Mouse (Mus musculus) left cerebral cortex, adult 6 months (tissue): Measurements from ENCODE around the gene Fkbp10. TPM values are rescaled to one million over a fixed set of nuclear protein-coding genes. Genes with fewer than 3 reads are reported as not detected.

Experiments
- long read RNA-seq, 2 experiments: library from polyadenylated mRNA; unstranded; transcript quantifications; one replicate each; pipeline ENCODE4 v2.0.0; 2019 to 2020
- polyA plus RNA-seq: library from polyadenylated mRNA; unstranded; fragments of <200 nt; fragmentation: Nextera tagmentation; gene quantifications from 2 replicates; pipeline ENCODE4 v1.2.3, GENCODE M21; 2021

The Fkbp10 gene
- 5.2 and 6.7 TPM in 2 replicates for polyA plus RNA-seq
- long read RNA-seq, experiment 1, transcript Fkbp10-201 (10 exons, 2,584 nt) = major isoform, 27 of 32 reads
- long read RNA-seq, experiment 1, partial matches to known transcripts = 3 of 32 reads
- long read RNA-seq, experiment 1, other reads (novel, unspliced or antisense) = 2 of 32 reads
- long read RNA-seq, experiment 2, transcript Fkbp10-201 (10 exons, 2,584 nt) = major isoform, 6 of 7 reads
- long read RNA-seq, experiment 2, partial matches to known transcripts = 0 of 7 reads
- long read RNA-seq, experiment 2, other reads (novel, unspliced or antisense) = 1 of 7 reads

GRCm38 (mm10) chr11:100414914-100415822 lies at the start of gene Fkbp10:
TSS of gene Fkbp10 (plus strand) at chr11:100415697.

GRCm38 (mm10) chr11:100397600-100398389 lies 17.7 kb upstream of the Fkbp10 start, which contains the start of gene Jup:
TSS of gene Jup (minus strand) at chr11:100397763.

GRCm38 (mm10) chr11:100414021-100414913 lies 1.2 kb upstream of the Fkbp10 start, which contains the start of gene P3h4:
TSS of gene P3h4 (minus strand) at chr11:100414836.

GRCm38 (mm10) chr11:100441797-100442196 lies 26.3 kb downstream of the Fkbp10 start, which contains the start of the genes Nt5c3b and Klhl10:
TSS of gene Nt5c3b (minus strand) at chr11:100441808.
TSS of gene Klhl10 (plus strand) at chr11:100441917.

GRCm38 (mm10) chr11:100472197-100472934 lies 56.9 kb downstream of the Fkbp10 start, which contains the start of gene Klhl11:
TSS of gene Klhl11 (minus strand) at chr11:100472741.

Other genes with a start within 250 kb of the Fkbp10 start
- gene Krt9, start 222.5 kb upstream of the Fkbp10 start, polyA plus RNA-seq = 0.22 and 0.24 TPM in 2 replicates
- gene Krt14, start 208.1 kb upstream of the Fkbp10 start, polyA plus RNA-seq = not detected in 2 replicates
- not detected in 2 replicates for gene Krt16, start 166.8 kb upstream of the Fkbp10 start, polyA plus RNA-seq
- 0.29 and 0.43 TPM in 2 replicates for gene Krt17, start 154.7 kb upstream of the Fkbp10 start, polyA plus RNA-seq
- not detected in 2 replicates for gene Krt42, start 145.8 kb upstream of the Fkbp10 start, polyA plus RNA-seq
- gene Eif1, start 95.8 kb upstream of the Fkbp10 start, polyA plus RNA-seq = 534 and 1,722 TPM in 2 replicates
- not detected in 2 replicates for gene Gast, start 81.3 kb upstream of the Fkbp10 start, polyA plus RNA-seq
- gene Hap1, start 59.6 kb upstream of the Fkbp10 start, polyA plus RNA-seq = 24.0 and 25.4 TPM in 2 replicates
- 36.0 and 41.1 TPM in 2 replicates for gene Jup, start 17.9 kb upstream of the Fkbp10 start, polyA plus RNA-seq
- gene P3h4, start 861 bp upstream of the Fkbp10 start, polyA plus RNA-seq = 16.7 and 16.8 TPM in 2 replicates
- gene Nt5c3b, start 26.1 kb downstream of the Fkbp10 start, polyA plus RNA-seq = 50.8 and 54.8 TPM in 2 replicates
- gene Klhl10, start 26.2 kb downstream of the Fkbp10 start, polyA plus RNA-seq = 0.34 and 0.44 TPM in 2 replicates
- gene Klhl11, start 57.0 kb downstream of the Fkbp10 start, polyA plus RNA-seq = 14.7 and 17.5 TPM in 2 replicates
- 72.4 and 92.4 TPM in 2 replicates for gene Acly, start 112.3 kb downstream of the Fkbp10 start, polyA plus RNA-seq
- 0.95 and 1.1 TPM in 2 replicates for gene Ttc25, start 129.9 kb downstream of the Fkbp10 start, polyA plus RNA-seq
- 359 and 428 TPM in 2 replicates for gene Cnp, start 159.2 kb downstream of the Fkbp10 start, polyA plus RNA-seq
- 14.5 and 16.5 TPM in 2 replicates for gene Nkiras2, start 203.5 kb downstream of the Fkbp10 start, polyA plus RNA-seq
- gene Dnajc7, start 204.5 kb downstream of the Fkbp10 start, polyA plus RNA-seq = 127 and 154 TPM in 2 replicates